Mouse (Mus musculus) T-helper 1 cell (primary cell): ENCODE data around the gene Dact3.

Experiments used
- in situ Hi-C: fragments of 300-600 bp; cut with MboI, MseI; formaldehyde crosslinking; loops from one replicate; pipeline ENCODE4 v1.15.1; 2025; ENCODE audit warnings: high pct_unique_total_duplicates

Dact3 gene

DNA sequence AGATGAGACGGTGACA, at the start of gene Dact3:
Dact3 (plus strand) TSS at position 8 of the 16 bp plus-strand sequence.
- in situ Hi-C loops = no loop called here

DNA sequence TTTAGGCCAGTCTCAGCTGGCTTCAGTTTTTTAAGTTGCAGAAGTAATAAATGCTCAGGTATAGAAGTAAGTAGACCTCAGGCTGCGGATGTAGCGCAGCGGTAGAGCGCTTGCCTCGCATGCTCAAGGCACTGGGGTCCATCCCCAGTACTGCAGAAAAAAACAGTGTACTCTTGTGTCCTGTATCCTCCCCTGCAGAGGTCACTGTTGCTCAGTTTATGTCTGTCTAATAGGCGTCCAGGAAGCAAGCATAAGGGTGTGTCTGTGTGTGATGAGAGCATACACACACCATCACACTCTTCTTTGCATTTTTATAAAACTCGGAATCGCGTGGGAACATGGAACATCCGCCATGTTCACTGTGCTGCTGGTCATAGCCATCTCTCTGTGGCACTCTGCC, 49.3 kb upstream of the Dact3 start:
- in situ Hi-C loops = no loop called here

DNA sequence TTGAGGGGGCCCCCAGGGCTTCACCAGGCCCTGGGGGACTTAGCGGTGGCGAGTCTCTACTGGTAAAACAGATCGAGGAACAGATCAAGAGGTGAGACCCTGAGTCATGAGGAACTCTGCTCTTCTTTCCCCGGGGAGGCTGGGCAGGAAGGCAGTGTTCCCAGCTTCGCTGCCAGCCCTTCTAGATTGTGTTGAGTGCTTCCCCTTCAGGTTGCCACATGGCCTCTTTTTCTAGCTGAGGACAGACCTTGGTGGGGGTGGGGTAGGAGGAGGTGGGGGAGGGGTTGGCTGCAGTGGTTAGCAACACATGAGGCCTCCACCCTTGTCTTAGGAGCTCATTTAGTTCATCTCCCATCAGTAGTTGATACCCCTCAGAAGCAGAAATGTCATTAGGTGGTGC, 48.5 kb upstream of the Dact3 start:
- in situ Hi-C loops = no loop called here

DNA sequence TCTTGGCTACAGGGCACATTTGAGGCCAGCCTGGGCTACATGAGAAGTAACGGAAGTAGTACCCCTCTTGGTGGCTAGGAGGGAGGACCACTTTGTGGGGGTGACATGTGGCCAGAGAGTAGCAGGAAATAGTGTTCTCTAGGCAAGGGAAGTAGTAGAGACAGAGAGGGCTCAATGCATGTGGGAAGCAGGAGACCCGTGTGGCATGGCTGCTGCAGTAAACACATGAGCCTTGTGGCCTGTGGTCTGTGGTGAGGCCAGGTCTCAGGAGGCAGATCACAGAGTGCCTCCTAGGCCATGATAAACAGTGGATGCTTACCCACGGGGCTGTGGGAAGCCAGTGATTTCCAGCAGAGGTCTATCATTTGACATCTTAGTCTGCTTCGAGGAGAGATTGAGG, 47.8 kb upstream of the Dact3 start:
- in situ Hi-C loops = no loop called here

DNA sequence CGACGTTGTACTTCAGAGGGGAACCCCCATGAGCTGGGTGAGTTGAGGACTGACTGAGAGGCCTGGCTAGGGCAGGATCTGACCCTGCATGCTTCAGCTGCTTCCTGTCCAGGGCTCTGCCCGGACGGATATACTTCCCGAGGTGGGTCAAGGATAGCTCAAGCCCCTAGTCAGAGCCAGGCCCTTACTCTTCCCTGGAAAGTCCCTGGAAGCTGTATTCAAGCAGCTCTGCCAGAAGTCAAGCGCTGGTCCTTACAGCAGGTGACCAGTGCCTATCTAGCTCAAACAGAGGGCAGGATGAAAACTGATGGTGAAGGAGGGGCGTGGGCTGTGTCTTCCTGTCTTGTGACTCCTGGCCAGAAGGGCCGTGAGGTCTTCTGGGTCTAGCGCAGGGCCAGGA, 44.7 kb upstream of the Dact3 start:
- in situ Hi-C loops = no loop called here

DNA sequence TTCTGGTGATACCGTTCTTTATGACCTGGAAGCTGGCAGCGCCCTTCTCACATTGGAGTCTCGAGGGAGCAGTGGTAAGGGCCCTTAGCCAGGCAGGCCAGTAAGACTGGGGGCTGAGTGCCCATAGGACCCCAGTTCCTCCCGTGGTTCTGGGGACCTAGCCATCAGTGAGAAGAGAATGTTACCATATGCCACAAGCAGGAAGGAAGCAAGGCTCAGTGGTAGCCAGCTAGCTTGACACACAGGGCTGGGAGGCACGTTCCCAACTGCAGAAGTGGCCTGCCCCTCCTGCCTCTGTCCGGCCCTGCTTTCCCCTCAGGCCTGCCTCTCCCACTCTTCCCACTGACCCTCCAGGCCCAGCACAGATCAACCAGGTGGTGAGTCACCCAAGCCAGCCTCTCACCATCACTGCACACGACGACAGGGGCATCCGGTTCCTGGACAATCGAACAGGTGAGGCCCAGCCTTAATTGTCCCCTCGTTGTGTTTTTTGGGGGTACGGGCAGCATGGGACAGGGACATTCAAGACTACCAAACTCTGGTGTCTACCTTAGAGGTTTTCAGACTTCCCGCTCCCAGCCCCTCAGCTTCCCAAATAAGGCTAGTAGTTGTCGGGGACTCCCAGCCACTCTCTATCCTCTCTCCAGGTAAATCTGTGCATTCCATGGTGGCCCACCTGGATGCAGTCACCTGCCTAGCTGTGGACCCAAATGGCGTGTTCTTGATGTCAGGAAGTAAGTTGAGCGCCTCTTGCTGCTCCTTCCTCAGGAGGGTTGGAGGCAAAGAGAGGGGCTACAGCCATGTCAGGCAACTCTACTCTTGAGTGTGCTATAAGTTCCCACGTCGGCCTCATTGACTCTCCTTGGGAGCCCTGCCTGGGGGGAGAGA, 37.0 kb upstream of the Dact3 start:
- in situ Hi-C loops = no loop called here

DNA sequence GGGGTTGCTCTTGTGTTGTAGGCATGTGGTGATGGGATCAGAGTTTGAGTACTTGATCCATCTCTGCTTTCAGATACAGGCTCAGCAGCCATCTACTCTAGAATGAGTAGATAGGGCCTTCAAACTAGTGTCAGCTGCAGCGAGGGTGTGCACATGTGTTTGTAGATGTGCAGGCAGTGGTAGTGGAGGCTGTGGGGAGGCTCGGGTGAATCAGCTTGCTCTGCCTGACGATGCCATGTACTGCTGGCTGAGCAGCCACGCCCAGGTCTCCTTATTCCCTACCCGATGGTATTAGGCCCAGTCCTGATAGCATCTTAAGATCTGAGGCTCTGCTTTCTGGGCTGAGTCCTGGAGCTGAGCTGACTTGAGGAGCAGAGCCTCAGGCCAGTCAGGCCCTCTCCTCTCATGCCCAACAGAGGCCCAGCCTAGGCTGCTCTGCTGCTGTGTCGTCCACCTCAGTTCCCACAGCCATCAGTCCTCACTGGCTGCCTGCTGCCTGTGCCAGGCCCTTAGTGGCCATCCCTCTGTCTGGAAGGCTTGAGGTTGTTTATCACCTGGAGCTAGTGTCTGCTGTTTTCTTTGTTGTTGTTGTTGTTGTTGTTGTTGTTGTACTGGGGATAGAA, 36.2 kb upstream of the Dact3 start:
- in situ Hi-C loops = no loop called here

DNA sequence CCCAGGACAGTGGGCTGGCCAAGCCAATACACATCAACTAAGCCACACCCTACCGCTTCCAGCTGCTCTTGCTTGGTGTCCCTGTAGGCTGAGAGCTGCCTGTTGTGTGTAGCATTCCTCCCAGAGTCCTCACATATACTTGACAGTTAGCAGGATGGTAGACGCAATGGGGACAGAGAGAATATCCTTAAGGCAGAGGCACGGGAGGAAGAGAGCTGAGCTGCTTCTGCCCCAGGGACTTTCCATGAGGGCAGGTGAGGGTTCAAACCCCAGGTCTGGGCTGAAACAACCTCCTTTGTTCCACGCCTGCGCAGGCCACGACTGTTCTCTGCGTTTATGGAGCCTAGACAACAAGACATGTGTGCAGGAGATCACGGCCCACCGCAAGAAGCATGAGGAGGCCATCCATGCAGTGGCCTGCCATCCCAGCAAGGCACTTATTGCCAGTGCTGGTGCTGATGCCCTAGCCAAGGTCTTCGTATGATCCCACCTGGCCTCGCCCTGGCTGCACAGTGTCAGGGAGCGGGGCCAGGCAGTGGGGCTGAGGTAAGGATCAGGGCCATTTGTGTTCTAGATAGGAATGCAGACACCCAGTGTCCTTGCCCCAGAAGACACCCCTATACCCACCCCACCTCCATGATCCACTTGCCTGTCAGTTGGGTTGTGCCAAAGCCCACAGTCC, 35.5 kb upstream of the Dact3 start:
- in situ Hi-C loops = no loop called here

DNA sequence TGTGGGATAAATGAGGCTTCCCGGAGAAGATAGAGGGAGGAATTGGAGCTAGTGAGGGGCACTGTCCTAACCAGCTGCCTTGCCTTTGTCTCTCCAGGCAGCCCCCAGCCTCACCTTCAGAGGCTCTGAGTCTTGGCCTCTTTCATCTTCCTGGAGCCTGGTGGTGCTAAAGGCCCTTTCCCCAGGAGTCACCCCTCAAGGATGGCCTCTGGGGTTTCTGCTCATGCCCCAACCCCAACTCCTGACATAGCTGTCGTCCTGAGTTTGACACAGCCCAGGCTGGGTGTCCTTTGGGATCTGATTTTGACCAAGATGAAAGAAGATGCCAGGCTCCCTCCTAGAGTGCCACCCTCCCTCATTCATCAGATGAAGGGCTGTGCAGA, 35.0 kb upstream of the Dact3 start:
- in situ Hi-C loops = no loop called here

DNA sequence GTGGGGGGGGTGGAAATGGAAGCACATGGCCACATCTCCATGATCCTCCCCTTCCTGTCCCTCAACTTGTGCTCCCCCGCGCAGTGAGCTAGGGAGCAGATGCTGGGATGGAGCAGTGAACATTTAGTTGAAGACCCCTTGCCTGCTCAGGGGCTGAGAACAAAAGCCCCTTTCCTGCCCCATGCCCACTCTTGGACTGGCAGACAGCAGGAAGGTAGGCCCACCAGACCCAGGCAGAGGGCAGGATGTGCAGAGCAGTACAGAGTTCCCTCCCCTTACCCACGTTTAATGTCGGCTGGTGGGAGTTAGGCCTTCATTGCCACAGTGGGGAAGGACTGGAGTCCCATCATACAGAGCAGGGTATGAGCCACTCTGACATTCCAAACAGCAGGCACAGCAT, 34.0 kb upstream of the Dact3 start:
- in situ Hi-C loops = no loop called here

DNA sequence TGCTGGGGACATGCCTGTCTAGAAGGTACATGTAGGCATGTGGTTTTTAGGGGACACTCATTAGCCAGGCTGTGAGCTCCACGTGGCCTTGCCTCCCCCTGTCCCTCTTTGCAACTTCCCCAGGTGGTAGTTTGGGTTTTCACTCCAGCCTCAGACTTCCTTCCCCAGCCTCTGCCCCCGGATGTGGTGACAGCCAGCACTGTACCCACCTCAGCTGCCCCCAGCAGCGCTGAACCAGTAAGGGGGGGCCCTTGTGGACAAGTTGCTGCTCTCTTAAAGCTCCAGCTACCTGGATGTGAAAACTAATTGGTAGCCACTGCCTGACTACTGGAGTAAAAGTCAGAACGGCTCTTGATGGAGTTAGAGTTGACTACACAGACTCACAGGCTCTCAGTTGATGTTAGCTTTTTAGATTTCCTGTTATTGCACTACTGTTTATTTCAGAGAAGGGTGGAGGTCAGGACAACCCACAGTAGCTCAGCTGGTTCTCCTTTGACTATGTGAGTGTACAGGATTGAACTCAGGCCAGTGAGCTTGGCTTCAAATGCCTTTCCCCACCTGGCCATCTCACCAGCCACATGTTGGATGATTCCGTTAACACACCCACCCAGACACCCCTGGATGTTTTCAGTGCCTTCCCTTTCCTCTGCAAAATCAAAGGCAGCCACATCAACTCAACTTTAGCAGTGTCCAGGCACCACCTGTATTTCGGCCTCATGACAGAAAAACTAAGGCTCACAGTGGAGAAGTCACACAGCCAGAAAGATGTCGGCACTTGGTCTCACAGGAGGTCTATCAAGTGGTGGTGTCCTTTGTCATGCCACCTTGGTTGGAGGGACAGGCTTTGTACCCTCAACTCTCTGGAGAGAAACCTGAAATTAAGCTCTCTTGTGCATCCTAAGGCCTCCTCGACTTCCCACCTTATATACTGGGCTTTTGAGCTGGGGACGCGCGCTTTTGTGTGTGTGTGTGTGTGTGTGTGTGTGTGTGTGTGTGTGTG, 33.3 kb upstream of the Dact3 start:
- in situ Hi-C loops = no loop called here

DNA sequence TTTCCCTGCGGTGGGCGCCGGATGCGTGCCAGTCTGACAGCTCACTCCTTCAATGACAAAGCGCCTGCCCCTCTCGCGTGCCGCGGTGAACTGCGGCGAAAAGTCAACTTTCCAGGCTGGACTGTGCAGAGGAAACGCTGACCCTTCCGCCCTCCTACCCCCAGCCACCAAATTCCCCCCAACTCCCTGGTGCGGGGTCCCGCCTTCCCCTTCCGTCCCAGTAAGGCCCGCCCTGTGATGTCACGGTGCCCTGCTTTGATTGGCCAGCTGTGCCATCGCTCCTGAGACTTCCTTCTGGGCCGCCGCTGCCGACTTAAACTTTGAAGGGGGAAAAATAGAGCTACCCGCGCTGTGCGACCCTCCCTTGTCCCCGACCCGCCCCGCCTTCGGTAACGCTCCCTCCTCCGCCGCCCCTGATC, 32.5 kb upstream of the Dact3 start, which contains the start of gene Prkd2:
Prkd2 (plus strand) TSS at position 258 of the 419 bp plus-strand sequence.
- in situ Hi-C loops = no loop called here

DNA sequence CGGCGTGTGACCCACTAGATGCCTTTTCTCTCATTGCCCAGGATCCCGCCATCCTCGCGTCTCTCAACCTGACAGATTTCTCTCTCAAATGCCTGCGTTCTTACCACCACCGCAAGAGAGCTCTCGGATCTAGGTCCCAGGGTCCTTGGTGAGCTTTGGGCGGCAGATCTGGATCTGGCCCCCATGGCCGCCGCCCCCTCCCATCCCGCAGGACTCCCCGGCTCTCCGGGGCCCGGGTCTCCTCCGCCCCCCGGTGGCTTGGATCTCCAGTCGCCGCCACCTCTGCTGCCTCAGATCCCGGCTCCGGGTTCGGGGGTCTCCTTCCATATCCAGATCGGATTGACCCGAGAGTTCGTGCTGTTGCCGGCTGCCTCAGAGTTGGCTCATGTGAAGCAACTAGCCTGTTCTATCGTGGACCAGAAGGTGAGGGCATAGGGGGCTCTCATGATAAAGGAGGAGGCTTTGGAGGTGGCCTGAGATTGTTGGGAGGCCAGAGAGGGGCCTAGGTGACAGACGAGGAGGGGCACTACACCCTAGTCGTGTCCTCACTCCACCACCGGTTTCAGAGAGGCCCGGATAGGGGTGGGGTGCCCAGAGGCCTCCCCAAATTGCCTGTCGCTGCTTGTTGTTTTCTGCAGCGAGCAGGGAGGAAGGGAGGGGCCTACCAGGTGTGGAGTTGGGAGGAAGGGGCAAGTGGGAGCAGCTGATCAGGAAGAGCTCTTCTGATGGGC, 31.5 kb upstream of the Dact3 start:
- in situ Hi-C loops = no loop called here

DNA sequence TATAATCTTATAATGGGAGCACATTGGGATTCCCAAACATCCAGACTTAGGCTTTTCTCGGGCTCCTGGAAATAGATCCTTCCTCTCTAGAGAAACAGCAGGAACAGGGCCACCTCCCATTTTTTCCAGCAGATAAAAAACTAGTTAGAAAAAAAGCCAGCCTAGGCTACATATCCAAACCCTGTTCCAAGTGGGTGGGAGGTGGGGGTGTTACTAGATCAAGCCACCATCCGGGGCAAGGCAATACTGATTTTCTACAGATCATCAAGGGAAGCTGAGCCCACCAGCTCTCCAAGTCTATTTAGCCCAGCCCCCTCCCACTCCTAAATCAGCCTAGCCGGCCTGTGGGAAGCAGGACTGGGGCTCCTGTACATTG, 30.4 kb upstream of the Dact3 start:
- in situ Hi-C loops = no loop called here

DNA sequence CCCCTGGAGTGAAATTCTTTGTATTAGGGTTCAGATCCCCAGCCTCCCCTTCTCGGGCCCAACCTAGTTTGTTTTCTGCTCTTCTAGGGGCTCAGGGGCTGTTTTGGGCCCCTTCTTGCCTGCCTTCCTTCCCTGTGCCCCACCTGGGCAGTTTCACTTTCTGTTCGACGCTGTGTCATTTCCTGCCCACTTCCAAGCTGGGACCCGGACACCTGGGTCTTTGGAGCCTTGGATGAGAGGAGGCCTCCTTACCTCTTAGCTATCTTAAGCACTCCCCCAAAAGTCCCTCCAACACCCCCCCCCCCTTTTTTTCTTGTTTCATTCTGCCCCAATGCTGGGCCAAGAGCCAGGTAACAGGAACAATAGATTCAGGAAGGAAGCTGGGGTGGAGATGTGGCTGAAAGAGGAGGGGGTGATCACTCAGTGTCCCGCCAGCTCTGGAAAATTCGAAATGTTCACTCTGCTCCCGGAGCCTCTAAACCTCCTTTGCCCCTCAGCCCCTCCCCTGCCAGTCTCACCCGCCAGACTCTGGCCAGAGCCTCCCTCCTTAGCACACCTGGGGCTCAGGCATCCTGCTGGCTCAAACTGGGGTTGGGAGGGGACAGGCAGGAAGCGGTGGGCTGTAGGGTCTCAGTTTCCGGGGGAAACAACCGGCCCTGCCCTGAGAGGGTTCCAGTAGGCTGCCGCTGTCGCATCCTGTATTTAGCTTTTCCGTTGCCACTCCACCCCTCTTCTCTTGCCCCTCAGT, 29.9 kb upstream of the Dact3 start:
- in situ Hi-C loops = no loop called here

DNA sequence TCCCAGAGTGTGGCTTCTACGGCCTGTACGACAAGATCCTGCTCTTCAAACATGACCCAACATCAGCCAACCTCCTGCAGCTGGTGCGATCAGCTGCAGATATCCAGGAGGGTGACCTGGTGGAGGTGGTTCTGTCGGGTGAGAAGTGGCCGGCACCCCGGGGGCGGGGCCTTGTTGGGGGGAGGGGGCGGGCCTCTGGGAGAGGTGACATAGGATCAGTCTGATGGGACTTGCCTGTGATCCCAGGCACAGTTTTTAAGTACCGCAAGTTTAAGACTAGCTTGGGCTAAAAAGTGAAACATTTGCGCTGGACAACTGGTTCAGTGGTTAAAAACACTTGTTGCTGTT, 29.3 kb upstream of the Dact3 start:
- in situ Hi-C loops = no loop called here

DNA sequence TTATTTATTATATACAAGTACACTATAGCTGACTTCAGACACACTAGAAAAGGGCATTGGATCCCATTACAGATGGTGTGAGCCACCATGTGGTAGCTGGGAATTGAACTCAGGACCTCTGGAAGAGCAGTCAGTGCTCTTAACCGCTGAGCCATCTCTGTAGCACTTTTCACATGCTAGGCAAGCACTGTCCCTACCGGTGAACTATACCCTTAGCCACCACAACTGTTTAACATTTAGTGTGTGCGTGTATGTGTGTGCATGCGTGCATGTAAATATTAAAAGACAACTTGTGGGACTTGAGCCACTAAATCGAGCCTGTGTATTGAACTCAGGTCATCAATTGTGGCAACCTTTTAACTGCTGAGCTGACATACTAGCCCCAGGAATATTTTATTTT, 28.3 kb upstream of the Dact3 start:
- in situ Hi-C loops = no loop called here

DNA sequence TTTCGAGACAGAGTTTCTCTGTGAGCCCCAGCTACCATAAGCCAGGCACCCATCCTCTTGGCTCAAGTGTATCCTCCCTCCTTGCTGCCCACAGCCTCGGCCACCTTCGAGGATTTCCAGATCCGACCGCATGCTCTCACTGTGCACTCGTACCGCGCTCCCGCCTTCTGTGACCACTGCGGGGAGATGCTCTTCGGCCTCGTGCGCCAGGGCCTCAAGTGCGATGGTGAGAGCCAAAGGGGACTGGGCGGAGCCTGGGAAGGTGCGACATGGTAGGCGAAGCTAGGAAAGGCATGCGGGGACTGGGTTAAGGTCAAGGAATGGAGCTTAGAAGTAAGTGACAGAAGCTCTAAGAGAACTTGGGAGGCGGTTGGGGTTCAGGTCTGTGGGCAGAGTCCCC, 27.6 kb upstream of the Dact3 start:
- in situ Hi-C loops = no loop called here

DNA sequence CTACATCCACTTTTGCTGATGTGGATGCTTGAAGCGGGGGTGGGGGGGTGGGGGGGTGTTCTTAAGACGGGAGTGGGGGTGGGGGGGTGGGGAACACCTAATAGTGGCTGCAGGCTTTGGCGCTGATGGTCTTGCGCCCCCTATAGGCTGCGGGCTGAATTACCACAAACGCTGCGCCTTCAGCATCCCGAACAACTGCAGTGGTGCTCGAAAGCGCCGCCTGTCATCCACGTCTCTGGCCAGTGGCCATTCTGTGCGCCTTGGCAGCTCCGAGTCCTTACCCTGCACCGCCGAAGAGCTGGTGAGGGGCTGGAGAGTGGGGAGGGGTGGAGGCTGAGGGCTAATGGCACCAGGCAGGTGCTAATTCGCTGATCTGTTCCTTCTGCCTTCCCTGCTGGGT, 26.5 kb upstream of the Dact3 start:
- in situ Hi-C loops = no loop called here

DNA sequence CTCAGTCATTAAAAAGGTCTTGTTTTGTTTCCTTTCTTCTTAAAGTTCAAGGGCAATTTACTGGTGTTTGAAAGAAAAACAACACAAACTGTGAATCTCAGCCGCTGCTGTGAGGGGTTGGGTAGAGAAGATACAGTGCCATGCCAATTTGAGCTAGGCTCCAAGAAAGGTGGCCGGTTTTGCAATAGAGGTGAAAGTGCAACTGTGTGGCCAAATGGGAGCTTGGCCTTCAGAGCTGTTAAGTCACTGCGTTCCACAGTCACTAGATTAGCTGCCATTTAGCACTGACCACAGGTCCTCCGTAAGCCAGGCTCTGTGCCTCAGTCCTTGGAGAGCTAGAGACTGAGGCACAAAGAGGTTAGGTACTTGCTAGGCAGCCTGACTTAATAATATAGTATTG, 23.5 kb upstream of the Dact3 start:
- in situ Hi-C loops = no loop called here

DNA sequence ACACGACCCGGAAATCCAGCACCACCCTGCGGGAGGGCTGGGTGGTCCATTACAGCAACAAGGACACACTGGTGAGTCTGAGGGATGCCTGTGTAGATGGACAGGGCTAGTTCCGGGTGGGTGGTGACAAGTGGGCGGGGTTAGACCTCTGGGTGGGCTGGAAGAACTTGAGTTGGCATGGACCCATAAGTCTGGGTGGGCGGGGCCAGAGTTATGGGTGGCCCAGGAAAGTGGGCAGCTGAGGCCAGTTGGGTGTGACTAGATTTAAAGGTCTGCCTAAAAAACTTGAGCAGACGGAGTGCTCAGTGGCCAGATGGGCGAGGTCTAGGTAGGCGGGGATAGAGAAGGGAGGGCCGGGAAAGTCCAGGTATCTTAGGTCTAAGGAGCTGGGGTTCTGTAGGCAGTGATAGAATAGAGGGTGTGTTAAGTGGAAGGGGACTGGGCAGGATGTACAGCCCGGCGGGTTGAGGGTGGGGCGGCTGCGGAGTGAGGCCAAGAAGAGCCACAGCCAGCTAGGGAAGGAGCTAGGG, 21.8 kb upstream of the Dact3 start:
- in situ Hi-C loops = no loop called here
